Mouse (Mus musculus): ENCODE results near the gene Rgs7bp.

DNA sequence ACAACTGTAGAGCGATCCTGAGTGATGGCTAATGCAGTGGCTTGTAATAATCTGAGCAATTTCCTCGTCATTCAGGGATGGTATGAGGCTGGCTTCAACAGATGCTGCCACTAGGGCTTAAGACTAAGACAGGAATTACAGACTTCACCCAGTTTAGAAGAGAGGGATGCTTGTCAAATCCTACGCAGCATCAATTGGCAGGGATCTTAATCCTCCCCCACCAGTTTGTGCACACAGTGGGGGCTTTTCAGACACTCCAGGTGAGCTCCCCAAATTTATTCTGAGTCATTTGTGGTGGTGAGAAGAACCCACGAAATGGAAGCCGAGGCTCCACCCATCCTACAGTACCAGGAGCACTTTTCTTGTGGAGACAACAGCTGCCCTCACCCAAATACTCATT is 16.4 kb downstream of the Rgs7bp start:
- no peak for TF ChIP-seq CTCF (IDR thresholded peaks at IDR 0.05; ENCODE audit: extremely low read depth, insufficient read depth, low read length)
- TF ChIP-seq POLR2A (IDR thresholded peaks at IDR 0.05; ENCODE audit: extremely low read depth, insufficient read depth, low read length) = no peak
